Mouse (Mus musculus): ENCODE results near the gene Rasgef1a. TPM values are rescaled to one million over a fixed set of nuclear protein-coding genes. Genes with fewer than 3 reads are reported as not detected.

Rasgef1a gene
- polyA plus RNA-seq, 1 experiment, result 0.76 TPM

GRCm38 (mm10) chr6:118077421-118077820 is 66.2 kb downstream of the Rasgef1a start:
- no peak for DNase-seq (ENCODE audit: low read depth in 1 of 2, low spot score in 2 of 2)
- 31% methylated on average over 7 of the region's 7 CpGs for WGBS
- Histone ChIP-seq H3K4me3 (ENCODE audit: extremely low read depth, insufficient read depth, insufficient read length) (no peak overlapping the region), H3K27me3 (ENCODE audit: control insufficient read depth, insufficient read depth, low read length) (no peaks in the 10 kb centered on the region), H3K27ac (ENCODE audit: insufficient read depth, low read length) (no peak overlapping the region), H3K36me3 (ENCODE audit: control insufficient read depth, insufficient read depth, low read length) (no peaks in the 10 kb centered on the region), H3K4me1 (ENCODE audit: control insufficient read depth, insufficient read depth, insufficient read length) (no peaks in the 10 kb centered on the region)
- TF ChIP-seq POLR2A (IDR thresholded peaks at IDR 0.05; ENCODE audit: low read depth, low read length), result no peak
- no peak for TF ChIP-seq CTCF (IDR thresholded peaks at IDR 0.05; ENCODE audit: extremely low read depth, insufficient read depth, insufficient read length, insufficient replicate concordance)

GRCm38 (mm10) chr6:118078751-118079150 is 67.5 kb downstream of the Rasgef1a start:
- TF ChIP-seq POLR2A (IDR thresholded peaks at IDR 0.05; ENCODE audit: low read depth, low read length) (no peak), CTCF (IDR thresholded peaks at IDR 0.05; ENCODE audit: extremely low read depth, insufficient read depth, insufficient read length, insufficient replicate concordance) (no peak)
- H3K27me3 ChIP-seq (ENCODE audit: control insufficient read depth, insufficient read depth, low read length), result no peaks in the 10 kb centered on the region
- no peak overlapping the region for H3K4me3 ChIP-seq (ENCODE audit: extremely low read depth, insufficient read depth, insufficient read length)
- no peaks in the 10 kb centered on the region for H3K4me1 ChIP-seq (ENCODE audit: control insufficient read depth, insufficient read depth, insufficient read length)
- 78% methylated on average over 10 of the region's 10 CpGs for WGBS
- no peak for DNase-seq (ENCODE audit: low read depth in 1 of 2, low spot score in 2 of 2)
- no peaks in the 10 kb centered on the region for H3K36me3 ChIP-seq (ENCODE audit: control insufficient read depth, insufficient read depth, low read length)
- H3K27ac ChIP-seq (ENCODE audit: insufficient read depth, low read length), result no peak overlapping the region

GRCm38 (mm10) chr6:118079292-118079691 is 68.1 kb downstream of the Rasgef1a start:
- Histone ChIP-seq H3K27me3 (ENCODE audit: control insufficient read depth, insufficient read depth, low read length) (no peaks in the 10 kb centered on the region), H3K4me3 (ENCODE audit: extremely low read depth, insufficient read depth, insufficient read length) (no peak overlapping the region), H3K4me1 (ENCODE audit: control insufficient read depth, insufficient read depth, insufficient read length) (no peaks in the 10 kb centered on the region), H3K27ac (ENCODE audit: insufficient read depth, low read length) (no peak overlapping the region), H3K36me3 (ENCODE audit: control insufficient read depth, insufficient read depth, low read length) (no peaks in the 10 kb centered on the region)
- TF ChIP-seq CTCF (IDR thresholded peaks at IDR 0.05; ENCODE audit: extremely low read depth, insufficient read depth, insufficient read length, insufficient replicate concordance) (no peak), POLR2A (IDR thresholded peaks at IDR 0.05; ENCODE audit: low read depth, low read length) (no peak)
- DNase-seq (ENCODE audit: low read depth in 1 of 2, low spot score in 2 of 2), result no peak
- 80% methylated on average over 3 of the region's 3 CpGs for WGBS

GRCm38 (mm10) chr6:118079762-118080465 is 68.7 kb downstream of the Rasgef1a start:
- DNase-seq (ENCODE audit: low read depth in 1 of 2, low spot score in 2 of 2), result no peak
- 90% methylated on average over 10 of the region's 10 CpGs for WGBS

GRCm38 (mm10) chr6:118080711-118081110 is 69.5 kb downstream of the Rasgef1a start:
- H3K27ac ChIP-seq (ENCODE audit: insufficient read depth, low read length), result no peak overlapping the region
- no peak overlapping the region for H3K4me3 ChIP-seq (ENCODE audit: extremely low read depth, insufficient read depth, insufficient read length)
- DNase-seq (ENCODE audit: low read depth in 1 of 2, low spot score in 2 of 2), result no peak
- no peaks in the 10 kb centered on the region for H3K27me3 ChIP-seq (ENCODE audit: control insufficient read depth, insufficient read depth, low read length)
- no peaks in the 10 kb centered on the region for H3K36me3 ChIP-seq (ENCODE audit: control insufficient read depth, insufficient read depth, low read length)
- H3K4me1 ChIP-seq (ENCODE audit: control insufficient read depth, insufficient read depth, insufficient read length), result no peaks in the 10 kb centered on the region
- TF ChIP-seq POLR2A (IDR thresholded peaks at IDR 0.05; ENCODE audit: low read depth, low read length), result no peak
- no peak for TF ChIP-seq CTCF (IDR thresholded peaks at IDR 0.05; ENCODE audit: extremely low read depth, insufficient read depth, insufficient read length, insufficient replicate concordance)
- 89% methylated on average over 4 of the region's 4 CpGs for WGBS

More at GRCm38 (mm10) chr6:118079762-118080465, 68.7 kb downstream of the Rasgef1a start:
- no peaks in the 10 kb centered on the region for H3K36me3 ChIP-seq (ENCODE audit: control insufficient read depth, insufficient read depth, low read length)
- no peak overlapping the region for H3K4me3 ChIP-seq (ENCODE audit: extremely low read depth, insufficient read depth, insufficient read length)
- H3K4me1 ChIP-seq (ENCODE audit: control insufficient read depth, insufficient read depth, insufficient read length), result no peaks in the 10 kb centered on the region
- H3K27ac ChIP-seq (ENCODE audit: insufficient read depth, low read length), result no peak overlapping the region
- no peak for TF ChIP-seq CTCF (IDR thresholded peaks at IDR 0.05; ENCODE audit: extremely low read depth, insufficient read depth, insufficient read length, insufficient replicate concordance)
- TF ChIP-seq POLR2A (IDR thresholded peaks at IDR 0.05; ENCODE audit: low read depth, low read length), result no peak
- no peaks in the 10 kb centered on the region for H3K27me3 ChIP-seq (ENCODE audit: control insufficient read depth, insufficient read depth, low read length)

- no peaks in the 10 kb centered on the region for H3K27me3 ChIP-seq (ENCODE audit: control insufficient read depth, insufficient read depth, low read length)
- TF ChIP-seq CTCF (IDR thresholded peaks at IDR 0.05; ENCODE audit: extremely low read depth, insufficient read depth, insufficient read length, insufficient replicate concordance), result no peak
- no peak for TF ChIP-seq POLR2A (IDR thresholded peaks at IDR 0.05; ENCODE audit: low read depth, low read length)
- 84% methylated on average over 3 of the region's 3 CpGs for WGBS
- no peak overlapping the region for H3K27ac ChIP-seq (ENCODE audit: insufficient read depth, low read length)
- no peak overlapping the region for H3K4me3 ChIP-seq (ENCODE audit: extremely low read depth, insufficient read depth, insufficient read length)
- DNase-seq (ENCODE audit: low read depth in 1 of 2, low spot score in 2 of 2), result no peak
- H3K4me1 ChIP-seq (ENCODE audit: control insufficient read depth, insufficient read depth, insufficient read length), result no peaks in the 10 kb centered on the region
- H3K36me3 ChIP-seq (ENCODE audit: control insufficient read depth, insufficient read depth, low read length), result no peaks in the 10 kb centered on the region
These were observed 71.1 kb downstream of the Rasgef1a start for GRCm38 (mm10) chr6:118082384-118082783.

- Histone ChIP-seq H3K36me3 (ENCODE audit: control insufficient read depth, insufficient read depth, low read length) (no peaks in the 10 kb centered on the region), H3K27me3 (ENCODE audit: control insufficient read depth, insufficient read depth, low read length) (no peaks in the 10 kb centered on the region), H3K27ac (ENCODE audit: insufficient read depth, low read length) (no peak overlapping the region), H3K4me3 (ENCODE audit: extremely low read depth, insufficient read depth, insufficient read length) (no peak overlapping the region), H3K4me1 (ENCODE audit: control insufficient read depth, insufficient read depth, insufficient read length) (no peaks in the 10 kb centered on the region)
- 77% methylated on average over 6 of the region's 6 CpGs for WGBS
- no peak for DNase-seq (ENCODE audit: low read depth in 1 of 2, low spot score in 2 of 2)
- TF ChIP-seq CTCF (IDR thresholded peaks at IDR 0.05; ENCODE audit: extremely low read depth, insufficient read depth, insufficient read length, insufficient replicate concordance) (no peak), POLR2A (IDR thresholded peaks at IDR 0.05; ENCODE audit: low read depth, low read length) (no peak)
These were observed 72.4 kb downstream of the Rasgef1a start for GRCm38 (mm10) chr6:118083608-118084007.

Measured in spleen, adult 2 months (tissue).